Mouse (Mus musculus) thymus, postnatal 25 days (tissue): ENCODE measurements around the gene Krtap9-3.
A peak's percentile ranks its signal among the peaks of the same experiment; 100 is the strongest.
"Not testable (repeated sequence)": the region's sequence is repeated elsewhere in the genome, so short reads cannot be mapped to it uniquely, and the experiment has no call there.

Source experiments
- DNase-seq: peaks from one replicate; pipeline ENCODE4 v3.0.0; 2022

Gene Krtap9-3

DNA sequence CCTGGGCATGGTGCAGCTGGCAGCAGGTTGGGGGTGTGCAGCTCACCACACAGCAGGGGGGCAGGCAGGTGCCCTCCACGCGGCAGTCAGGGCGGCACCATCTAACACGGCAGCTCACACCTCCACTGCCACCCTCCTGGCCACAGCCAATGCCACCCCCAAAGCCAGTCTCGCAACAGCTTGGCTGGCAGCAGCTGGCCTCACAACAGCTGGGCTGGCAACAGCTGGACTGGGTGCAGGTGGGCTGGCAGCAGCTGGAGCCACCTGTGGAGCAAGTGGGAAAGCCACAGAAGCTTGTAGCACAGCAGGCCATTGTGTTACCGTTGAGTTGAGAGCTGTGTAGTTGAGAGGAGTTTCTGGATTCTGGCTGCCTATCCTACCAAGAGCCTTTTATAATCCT lies at the start of gene Krtap9-3:
TSS of gene Krtap9-3 (minus strand) at position 364 of the 400 bp plus-strand sequence.
- DNase-seq = not testable (repeated sequence)

DNA sequence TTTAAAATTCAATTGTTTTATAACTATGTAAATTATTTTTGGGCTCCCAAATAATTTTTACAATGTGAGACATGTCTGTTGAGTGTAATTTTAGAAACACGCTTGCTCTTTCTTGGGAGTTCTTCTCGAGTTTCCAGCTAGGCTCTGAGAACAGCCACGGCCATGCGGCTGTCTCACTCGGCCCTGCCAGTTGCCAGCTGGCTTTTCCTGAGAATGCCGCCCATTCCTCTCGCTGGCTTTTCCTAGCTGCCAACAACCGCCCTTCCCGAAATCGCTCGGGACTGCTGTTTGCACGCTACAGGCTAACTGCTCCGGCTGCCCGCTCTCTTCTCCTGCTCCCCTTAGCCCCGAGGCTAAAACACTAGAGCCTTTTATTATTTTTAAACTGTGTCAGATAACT lies 48.5 kb upstream of the Krtap9-3 start:
- DNase-seq = no peak

DNA sequence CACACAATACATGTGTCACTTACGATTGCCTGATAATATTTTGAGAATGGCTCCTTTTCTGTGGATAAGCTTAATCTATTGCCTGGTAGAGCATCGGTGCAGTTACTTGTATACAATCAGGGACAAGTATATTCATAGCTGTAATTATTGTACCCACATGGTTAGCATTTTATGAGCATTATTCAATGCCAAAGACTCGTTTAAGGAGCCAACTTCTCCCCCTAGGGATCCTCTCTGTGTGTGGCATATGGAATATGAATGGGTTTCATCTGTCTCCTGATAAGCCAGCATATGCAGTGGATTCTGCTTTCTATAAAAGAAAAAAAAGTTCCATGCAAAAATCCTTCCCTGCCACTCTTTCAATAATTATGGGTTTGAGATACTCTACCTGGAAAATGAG lies 46.4 kb upstream of the Krtap9-3 start:
- no peak for DNase-seq

DNA sequence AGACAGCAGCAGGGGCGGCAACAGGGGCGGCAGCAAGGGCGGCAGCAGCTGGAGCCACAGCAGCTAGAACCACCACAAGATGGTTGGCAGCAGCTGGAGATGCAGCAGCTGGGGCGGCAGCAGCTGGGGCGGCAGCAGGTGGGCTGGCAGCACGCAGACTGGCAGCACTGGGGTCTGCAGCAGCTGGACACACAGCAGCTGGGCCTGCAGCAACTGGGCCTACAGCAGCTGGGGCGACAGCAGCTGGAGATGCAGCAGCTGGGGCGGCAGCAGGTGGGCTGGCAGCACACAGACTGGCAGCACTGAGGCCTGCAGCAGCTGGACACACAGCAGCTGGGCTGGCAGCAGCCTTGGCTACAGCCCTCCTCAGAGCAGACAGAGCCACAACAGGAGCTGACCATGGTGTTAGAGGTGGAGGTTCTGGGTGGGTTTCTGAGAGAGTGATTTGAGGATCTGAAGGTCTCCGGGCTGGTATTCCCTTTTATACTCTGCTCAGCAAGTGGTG lies 45.8 kb upstream of the Krtap9-3 start, which contains the start of gene Krtap4-7:
TSS of gene Krtap4-7 (minus strand) at position 455 of the 505 bp plus-strand sequence.
- DNase-seq = not testable (repeated sequence)

DNA sequence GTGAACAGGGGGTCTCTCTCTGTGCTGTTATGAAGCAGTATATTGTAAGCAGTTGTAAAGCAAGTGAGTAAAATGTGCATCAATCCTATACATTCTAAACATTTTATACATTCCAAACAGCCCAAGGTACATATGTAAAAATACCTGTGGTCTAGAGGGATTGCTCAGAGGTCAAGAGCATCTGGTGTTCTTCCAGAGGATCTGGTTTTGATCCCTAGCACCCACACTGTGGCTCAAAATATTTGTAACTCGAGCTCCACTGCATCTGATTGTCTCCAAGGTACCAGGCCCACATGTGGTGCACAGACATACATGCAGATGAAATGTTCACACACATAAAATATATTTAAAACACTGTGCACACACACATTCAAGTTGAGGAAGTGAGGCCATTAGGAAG lies 43.0 kb upstream of the Krtap9-3 start:
- DNase-seq = no peak

DNA sequence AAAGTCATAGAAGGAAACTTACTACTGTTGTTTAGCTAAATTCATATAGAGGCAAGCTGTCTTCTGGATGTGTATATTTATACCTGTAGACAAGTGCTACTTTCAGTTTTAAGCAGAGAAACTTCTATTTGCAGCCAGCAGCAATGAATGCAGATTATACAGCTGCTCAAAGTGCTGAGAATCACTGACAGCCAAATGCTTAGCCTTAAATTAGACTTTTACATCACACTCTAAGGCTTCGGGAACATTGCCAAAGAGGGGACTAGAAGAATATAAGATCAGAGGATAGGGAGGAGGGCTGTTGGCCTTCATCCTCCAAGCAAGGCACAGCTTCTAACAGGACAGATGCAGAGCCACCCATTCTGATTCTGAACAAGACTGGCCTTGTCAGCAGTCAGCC lies 39.2 kb upstream of the Krtap9-3 start:
- DNase-seq = no peak

DNA sequence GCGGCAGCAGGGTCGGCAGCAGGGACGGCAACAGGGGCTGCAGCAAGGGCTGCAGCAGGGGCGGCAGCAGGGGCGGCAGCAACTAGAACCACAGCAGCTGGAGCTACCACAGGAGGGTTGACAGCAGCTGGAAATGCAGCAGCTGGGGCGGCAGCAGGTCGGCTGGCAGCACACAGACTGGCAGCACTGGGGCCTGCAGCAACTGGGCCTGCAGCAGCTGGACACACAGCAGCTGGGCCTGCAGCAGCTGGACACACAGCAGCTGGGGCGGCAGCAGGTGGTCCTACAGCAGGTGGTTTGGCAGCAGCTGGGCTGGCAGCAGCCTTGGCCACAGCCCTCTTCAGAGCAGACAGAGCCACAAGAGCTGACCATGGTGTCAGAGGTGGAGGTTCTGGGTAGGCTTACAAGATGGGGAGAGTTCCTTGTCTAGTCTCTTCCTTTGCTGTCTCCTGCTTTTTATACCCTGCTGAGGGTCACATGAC lies 36.8 kb upstream of the Krtap9-3 start, which contains the start of gene Krtap4-2:
TSS of gene Krtap4-2 (minus strand) at position 432 of the 482 bp plus-strand sequence.
- no peak for DNase-seq

DNA sequence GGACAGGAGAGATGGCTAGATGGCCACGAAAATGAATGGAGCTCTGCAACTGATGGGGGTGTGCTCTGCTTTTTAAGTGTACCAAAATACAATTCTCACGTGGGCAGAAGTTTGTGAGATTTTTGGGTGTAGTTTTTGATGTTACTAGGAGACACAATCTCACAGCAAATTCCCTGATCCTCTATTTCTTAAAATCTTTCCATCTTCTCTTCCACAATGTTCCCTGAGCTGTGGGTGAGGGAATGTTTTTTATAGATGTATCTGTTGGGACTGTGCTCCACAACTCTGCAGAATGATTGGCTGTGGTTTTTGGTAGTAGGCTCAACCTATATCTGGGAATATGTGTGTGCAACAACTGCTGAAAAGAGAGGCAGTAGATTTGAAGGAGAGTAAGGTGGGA lies 35.4 kb upstream of the Krtap9-3 start:
- DNase-seq = no peak

DNA sequence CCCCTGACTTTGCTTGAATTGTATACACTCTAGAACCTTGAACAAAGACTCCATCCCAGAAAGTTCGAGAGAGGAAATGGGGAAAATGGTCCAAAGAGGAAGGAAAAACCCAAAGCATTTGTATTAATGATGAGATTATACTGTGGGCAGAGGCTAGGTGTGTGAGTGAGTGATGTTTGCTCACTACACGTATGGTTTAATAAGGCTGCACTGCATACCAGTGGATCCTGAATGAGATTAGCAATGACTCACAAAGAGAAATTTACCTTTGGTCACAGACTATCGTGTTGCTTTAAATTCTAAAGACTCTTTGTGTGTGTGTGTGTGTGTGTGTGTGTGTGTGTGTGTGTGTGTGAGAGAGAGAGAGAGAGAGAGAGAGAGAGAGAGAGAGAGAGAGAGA lies 33.0 kb upstream of the Krtap9-3 start:
- DNase-seq = no peak

DNA sequence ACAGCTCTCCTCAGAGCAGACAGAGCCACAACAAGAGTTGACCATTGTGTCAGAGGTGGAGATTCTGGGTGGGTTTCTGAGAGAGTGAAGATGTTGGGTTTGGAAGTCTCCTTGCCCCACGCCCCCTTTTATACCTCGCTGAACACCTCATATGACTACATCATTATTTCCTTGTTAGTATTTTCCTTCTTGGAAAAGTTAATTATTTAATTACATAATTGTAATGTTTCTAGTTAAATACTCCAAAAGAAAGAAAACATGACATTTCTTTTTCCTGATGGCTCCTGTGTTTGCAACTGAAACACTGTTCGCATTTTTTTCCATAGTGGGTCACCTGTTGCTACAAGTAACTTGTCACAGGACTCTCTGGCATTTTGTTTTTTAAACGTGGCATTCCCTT lies 30.2 kb upstream of the Krtap9-3 start, which contains the start of gene Krtap4-1:
TSS of gene Krtap4-1 (minus strand) at position 101 of the 400 bp plus-strand sequence.
- DNase-seq = no peak

DNA sequence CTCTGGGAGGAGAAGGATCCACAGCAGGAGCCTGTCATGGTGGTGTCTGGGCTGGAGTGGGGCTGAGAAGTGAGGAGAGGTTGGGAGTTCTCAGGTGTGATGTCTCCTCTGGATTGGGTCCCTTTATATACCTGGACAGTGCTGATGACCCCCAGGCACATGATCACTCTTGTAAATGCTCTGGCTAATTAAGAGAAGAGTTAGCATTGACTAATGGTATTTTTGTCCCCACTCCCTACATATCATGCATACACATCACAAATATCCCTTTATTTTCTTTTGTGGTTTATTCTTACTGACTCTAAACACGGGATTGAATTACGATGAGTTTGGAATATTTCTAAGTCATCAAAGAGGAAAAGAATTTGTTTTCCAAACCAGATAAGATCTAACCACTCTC lies 22.4 kb upstream of the Krtap9-3 start, which contains the start of gene Gm11562:
TSS of gene Gm11562 (minus strand) at position 101 of the 400 bp plus-strand sequence.
- no peak for DNase-seq

DNA sequence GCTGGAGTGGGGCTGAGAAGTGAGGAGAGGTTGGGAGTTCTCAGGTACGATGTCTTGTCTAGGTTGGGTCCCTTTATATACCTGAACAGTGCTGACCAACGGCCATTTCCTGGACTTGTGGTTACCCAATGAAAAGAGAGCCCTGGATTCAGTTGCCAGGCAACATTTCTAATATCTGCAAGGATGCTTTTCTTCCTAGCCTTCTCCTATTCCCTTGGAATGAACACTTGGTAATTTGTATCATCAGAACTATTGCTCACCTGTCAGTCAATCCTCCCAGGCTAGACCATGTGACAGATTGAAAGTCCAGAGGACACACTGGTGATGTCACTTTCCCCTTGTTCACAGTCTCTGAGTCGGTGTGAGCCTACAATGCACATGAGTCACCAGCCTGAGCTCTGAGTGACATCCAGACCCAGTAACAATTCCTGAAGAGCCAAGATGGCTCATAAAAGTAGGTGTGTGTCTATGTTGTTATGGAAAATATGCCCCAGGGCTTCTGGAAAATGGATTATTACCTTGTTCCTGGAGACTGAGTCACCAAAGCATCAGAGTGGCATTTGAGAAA lies 17.0 kb upstream of the Krtap9-3 start, which contains the start of gene Krtap2-4:
TSS of gene Krtap2-4 (minus strand) at position 51 of the 568 bp plus-strand sequence.
- no peak for DNase-seq

DNA sequence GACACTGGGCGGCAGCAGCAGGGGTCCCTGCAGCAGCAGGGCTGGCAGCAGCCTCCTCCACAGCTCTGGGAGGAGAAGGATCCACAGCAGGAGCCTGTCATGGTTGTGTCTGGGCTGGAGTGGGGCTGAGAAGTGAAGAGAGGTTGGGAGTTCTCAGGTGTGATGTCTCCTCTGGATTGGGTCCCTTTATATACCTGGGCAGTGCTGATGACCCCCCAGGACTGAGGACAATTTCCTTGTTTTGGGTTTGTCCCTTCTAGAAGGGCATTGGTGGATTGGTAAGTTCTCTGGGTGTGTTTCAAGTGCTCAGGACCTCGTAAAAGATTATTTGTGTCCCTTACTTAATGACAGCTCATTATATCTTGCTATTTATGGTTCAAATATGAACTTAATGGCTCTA lies 12.2 kb upstream of the Krtap9-3 start, which contains the start of gene Gm11937:
TSS of gene Gm11937 (minus strand) at position 101 of the 400 bp plus-strand sequence.
- not testable (repeated sequence) for DNase-seq

DNA sequence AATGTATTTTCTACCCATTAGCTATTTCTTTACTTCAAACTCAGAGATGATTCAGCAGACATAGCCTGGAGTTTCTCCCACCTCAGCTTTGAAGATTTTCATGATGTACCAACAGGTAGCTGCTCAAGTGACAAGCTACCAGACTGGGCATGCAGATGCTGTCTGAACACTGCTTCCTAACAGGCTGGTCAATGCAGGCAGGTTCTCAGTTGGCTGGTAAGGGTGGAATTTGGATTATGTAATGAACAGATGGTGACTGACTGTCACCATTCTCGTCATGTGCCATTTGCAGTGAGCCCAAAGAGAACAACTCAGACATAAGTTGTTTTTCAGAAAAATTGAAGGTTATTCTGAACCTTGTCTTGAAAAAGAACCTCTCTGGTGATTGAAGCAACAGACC lies 11.2 kb upstream of the Krtap9-3 start:
- no peak for DNase-seq

DNA sequence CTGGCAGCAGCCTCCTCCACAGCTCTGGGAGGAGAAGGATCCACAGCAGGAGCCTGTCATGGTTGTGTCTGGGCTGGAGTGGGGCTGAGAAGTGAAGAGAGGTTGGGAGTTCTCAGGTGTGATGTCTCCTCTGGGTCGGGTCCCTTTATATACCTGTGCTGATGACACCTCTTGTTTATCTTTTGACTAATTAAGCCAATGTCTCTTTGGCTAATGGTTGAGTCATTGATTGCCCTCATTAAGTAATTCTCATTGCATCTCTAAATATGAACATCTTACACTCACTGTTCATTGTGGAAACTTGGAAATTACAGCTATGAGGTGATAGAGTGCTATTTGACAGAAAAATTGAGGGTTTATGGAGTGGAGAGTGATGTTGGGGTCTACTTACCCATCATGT lies 5.3 kb upstream of the Krtap9-3 start, which contains the start of gene Gm11938:
TSS of gene Gm11938 (minus strand) at position 101 of the 400 bp plus-strand sequence.
- DNase-seq = not testable (repeated sequence)

DNA sequence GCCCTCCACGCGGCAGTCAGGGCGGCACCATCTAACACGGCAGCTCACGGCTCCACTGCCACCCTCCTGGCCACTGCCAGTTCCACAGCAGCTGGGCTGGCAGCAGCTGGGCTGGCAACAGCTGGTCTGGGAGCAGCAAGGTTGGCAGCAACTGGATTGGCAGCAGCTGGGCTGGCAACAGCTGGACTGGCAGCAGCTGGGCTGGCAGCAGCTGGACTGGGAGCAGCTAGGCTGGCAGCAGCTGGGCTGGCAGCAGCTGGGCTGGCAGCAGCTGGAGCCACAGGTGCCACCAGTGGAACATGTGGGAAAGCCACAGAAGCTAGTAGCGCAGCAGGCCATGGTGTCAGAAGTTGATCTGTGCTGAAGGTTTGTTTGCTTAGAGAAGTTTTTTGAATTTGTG lies 6.9 kb downstream of the Krtap9-3 start, which contains the start of gene Krtap1-3:
TSS of gene Krtap1-3 (minus strand) at position 359 of the 400 bp plus-strand sequence.
- DNase-seq = no peak

DNA sequence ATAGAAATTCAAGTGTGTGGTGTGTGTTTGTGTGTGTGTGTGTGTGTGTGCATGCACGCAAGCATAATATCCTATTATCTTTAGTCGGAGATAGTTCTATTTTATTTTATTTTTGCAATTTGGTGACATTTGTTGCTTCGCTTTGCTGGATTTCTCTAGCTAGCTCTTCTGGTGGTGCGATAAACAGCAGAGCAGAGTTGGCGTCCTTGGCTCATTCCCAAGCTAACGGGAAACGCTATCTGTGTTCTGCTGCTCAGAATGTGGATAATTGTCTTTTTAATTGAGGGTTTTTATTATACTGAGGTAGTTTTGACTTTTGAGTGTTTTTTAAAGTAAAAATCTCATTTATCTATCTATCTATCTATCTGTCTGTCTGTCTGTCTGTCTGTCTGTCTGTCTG lies 12.8 kb downstream of the Krtap9-3 start:
- DNase-seq = no peak

DNA sequence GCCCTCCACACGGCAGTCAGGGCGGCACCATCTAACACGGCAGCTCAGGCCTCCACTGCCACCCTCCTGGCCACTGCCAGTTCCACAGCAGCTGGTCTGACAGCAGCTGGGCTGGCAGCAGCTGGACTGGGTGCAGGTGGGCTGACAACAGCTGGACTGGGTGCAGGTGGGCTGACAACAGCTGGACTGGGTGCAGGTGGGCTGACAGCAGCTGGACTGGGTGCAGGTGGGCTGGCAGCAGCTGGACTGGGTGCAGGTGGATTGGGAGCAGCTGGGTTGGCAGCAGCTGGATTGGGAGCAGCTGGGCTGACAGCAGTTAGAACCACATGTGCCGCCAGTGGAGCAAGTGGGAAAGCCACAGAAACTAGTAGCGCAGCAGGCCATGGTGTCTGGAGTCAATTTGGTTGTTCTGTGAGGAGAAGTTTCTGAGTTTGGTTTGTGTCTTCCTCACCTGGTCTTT lies 14.6 kb downstream of the Krtap9-3 start, which contains the start of gene Krtap1-4:
TSS of gene Krtap1-4 (minus strand) at position 410 of the 460 bp plus-strand sequence.
- DNase-seq = no peak

DNA sequence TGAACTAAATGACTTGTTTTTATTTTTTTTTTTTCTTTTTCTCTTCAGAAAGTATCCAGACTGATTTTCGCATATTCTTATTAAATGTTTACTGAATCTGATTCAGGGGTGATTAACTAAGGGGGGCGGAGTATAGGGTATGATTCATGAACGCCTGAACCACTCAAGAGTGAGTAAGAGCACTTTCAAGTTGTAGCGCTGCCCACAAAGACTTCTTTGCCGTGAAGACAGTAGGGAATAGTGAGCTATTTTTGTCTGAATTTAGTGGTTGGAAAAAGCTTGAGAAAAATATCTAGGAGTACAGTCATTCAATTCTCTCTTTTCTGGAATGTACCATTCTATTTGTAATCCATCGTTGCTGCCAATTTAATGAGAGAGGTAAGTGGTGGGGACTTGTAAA lies 16.3 kb downstream of the Krtap9-3 start:
- no peak for DNase-seq

DNA sequence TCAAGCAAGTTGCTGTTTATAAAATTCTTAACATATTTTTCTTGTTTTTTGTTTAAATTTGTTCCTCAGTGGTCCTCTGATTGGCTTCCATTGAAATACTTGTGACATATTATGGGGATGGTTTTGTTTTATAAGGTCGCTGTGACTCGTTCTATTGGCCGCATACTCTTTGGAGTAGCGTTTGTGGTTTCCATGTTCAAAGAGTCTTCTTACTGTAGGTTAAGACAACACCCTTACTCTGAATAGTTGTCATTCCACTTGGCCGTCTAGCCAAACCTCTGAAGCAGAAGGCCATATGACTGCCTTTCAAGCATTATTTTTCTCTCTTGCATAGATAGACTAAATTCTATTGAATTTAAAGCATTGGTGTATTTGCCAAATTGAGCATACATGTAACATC lies 16.9 kb downstream of the Krtap9-3 start:
- DNase-seq = no peak

DNA sequence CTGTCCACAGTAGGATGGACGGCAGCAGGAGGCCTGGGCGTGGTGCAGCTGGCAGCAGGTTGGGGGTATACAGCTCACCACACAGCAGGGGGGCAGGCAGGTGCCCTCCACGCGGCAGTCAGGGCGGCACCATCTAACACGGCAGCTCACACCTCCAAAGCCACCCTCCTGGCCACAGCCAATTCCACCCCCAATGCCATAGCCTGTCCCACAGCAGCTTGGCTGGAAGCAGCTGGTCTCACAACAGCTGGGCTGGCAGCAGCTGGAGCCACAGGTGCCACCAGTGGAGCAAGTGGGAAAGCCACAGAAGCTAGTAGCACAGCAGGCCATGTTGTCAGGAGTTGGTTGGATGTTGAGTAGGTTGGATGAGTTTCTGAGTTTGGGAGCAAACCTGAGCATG lies 17.3 kb downstream of the Krtap9-3 start, which contains the start of gene Krtap1-5:
TSS of gene Krtap1-5 (minus strand) at position 381 of the 400 bp plus-strand sequence.
- no peak for DNase-seq

DNA sequence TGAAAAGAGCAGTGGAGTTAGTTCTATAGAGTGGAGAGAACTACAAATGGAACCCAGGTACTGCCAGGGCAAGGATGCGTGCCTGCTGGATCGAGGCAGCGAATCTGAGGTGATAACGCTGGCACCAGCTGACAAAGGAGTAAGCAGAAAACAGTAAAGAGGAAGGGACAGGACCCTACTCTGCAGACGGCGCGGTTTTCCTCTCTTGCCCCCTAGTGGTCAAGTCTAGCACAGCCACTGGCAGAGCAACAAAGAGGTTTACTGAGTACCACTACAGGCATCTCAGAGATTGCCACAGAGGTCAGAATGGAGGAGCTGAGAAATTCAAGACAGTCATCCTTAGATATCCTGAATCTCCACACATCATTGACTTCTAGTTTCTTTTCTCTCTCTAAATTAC lies 23.8 kb downstream of the Krtap9-3 start:
- DNase-seq = peak; percentile 62

DNA sequence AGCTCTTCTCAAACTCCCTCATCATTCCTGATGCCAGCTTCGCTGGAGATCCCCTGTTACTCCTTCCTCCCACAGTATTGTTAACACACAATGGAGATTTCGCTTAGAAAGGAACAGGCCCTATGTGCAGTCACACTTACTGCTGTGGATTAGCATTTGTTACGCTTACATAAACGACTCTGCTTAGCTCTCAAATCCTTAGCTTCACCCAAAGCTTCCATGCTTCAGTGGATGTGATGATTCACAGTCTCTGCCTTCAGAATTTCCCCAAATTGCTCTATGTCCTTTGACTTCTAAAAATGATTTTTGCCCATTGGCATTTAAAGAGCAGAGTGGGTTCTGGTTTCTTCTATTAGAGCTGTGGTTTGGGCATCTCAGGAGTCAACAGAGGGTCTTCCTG lies 24.7 kb downstream of the Krtap9-3 start:
- no peak for DNase-seq

DNA sequence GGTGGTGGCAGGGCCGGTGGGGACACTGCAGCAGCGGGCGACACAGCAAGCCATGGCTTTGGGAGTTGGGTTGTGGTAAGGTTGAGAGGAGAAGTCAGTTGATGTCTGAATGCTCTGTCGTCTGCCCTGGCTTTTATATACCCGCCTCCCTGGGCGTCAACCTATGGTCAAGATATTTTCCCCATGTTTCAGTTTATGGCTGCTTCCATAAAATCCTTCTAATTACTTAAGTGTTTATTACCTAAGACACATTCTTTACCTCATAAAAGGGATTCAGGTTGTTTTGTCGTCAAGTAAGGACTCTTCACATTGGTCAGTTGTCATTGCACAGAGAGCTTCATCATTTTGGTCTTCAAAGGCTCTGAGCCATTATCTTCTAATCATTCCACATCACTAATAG lies 31.4 kb downstream of the Krtap9-3 start, which contains the start of gene Krtap3-1:
TSS of gene Krtap3-1 (minus strand) at position 101 of the 400 bp plus-strand sequence.
- DNase-seq = no peak
